Mouse (Mus musculus) neutrophil, adult 59 days (primary cell): ENCODE results near the gene Ubxn2a. TPM values are rescaled to one million over a fixed set of nuclear protein-coding genes. Genes with fewer than 3 reads are reported as not detected.

Experiments used
- total RNA-seq, 2 experiments: library from RNA; stranded (reverse); gene quantifications; 1 replicate in 1 of 2; 2 replicates in 1 of 2; pipeline ENCODE4 v1.2.4; 2023

The Ubxn2a gene
- 10 to 100 TPM; 16.0 to 18.2 TPM for total RNA-seq

GRCm38 (mm10) chr12:4906951-4907906 is at the start of gene Ubxn2a:
Gene Ubxn2a, minus strand, starts transcription at chr12:4907705.

GRCm38 (mm10) chr12:4916994-4917804 is 9.7 kb upstream of the Ubxn2a start, which contains the start of gene Atad2b:
Gene Atad2b, plus strand, starts transcription at chr12:4917353.

GRCm38 (mm10) chr12:4874161-4874927 is 33.2 kb downstream of the Ubxn2a start, which contains the start of gene Mfsd2b:
Gene Mfsd2b, minus strand, starts transcription at chr12:4874359.

DNA sequence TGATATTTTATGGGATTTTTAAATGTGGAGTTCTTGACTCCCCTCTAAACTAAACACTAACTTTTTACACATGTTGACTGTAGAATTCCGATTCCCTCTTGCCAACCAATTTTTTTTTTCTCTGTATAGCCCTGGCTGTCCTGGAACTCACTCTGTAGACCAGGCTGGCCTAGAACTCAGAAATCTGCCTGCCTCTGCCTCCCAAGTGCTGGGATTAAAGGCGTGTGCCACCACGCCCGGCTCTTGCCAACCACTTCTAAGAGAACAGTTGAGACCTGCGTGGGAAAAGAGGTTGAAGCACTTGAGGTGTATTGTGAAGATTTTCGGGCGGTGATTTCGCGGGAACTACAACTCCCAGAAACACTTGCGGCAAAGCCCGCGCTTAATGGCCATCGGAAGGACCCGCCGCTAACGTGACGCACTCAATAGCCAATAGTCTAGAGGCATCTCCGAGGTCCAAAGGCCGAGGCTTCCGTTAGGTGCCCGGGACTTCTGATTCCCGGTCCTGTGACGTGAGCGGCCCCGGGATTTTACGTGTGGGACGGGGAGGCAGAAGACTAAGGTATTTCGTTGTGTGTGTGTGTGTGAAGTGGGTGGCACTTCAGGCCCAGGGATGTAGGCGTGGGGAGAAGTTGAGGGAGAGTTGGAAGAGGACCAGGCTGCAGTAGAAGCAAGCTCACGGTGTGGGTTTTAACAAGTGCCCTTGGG is 64.5 kb downstream of the Ubxn2a start, which contains the start of gene Wdcp:
TSS of gene Wdcp (plus strand) at position 414 of the 708 bp plus-strand sequence.

GRCm38 (mm10) chr12:4841392-4841887 is 66.1 kb downstream of the Ubxn2a start, which contains the start of gene Fkbp1b:
Gene Fkbp1b, minus strand, starts transcription at chr12:4841591.

Other genes with a start within 250 kb of the Ubxn2a start
- gene Fam228a, start 169.3 kb downstream of the Ubxn2a start, total RNA-seq: under 1 TPM in 1 of 2 experiments, not detected in 1; 0.11 TPM
- gene Pfn4, start 138.7 kb downstream of the Ubxn2a start, total RNA-seq: under 1 TPM; 0.07 to 0.33 TPM
- 1 to 10 TPM; 1.4 to 3.9 TPM for gene Fam228b, start 138.4 kb downstream of the Ubxn2a start, total RNA-seq
- gene Sf3b6, start 90.2 kb downstream of the Ubxn2a start, total RNA-seq: 100 to 1,000 TPM; 109 to 111 TPM
- 10 to 100 TPM; 10.4 to 14.5 TPM for gene Fkbp1b, start 66.1 kb downstream of the Ubxn2a start, total RNA-seq
- gene Wdcp, start 64.4 kb downstream of the Ubxn2a start, total RNA-seq: 10 to 100 TPM in 1 of 2 experiments, 1 to 10 TPM in 1; 9.4 to 13.2 TPM
- 10 to 100 TPM in 1 of 2 experiments, 1 to 10 TPM in 1; 4.9 to 13.9 TPM for gene Mfsd2b, start 33.3 kb downstream of the Ubxn2a start, total RNA-seq
- gene Atad2b, start 9.6 kb upstream of the Ubxn2a start, total RNA-seq: 10 to 100 TPM; 70.1 to 78.0 TPM